8 mouse cellular contexts compared by ENCODE assay signal in the genomic region with DNA sequence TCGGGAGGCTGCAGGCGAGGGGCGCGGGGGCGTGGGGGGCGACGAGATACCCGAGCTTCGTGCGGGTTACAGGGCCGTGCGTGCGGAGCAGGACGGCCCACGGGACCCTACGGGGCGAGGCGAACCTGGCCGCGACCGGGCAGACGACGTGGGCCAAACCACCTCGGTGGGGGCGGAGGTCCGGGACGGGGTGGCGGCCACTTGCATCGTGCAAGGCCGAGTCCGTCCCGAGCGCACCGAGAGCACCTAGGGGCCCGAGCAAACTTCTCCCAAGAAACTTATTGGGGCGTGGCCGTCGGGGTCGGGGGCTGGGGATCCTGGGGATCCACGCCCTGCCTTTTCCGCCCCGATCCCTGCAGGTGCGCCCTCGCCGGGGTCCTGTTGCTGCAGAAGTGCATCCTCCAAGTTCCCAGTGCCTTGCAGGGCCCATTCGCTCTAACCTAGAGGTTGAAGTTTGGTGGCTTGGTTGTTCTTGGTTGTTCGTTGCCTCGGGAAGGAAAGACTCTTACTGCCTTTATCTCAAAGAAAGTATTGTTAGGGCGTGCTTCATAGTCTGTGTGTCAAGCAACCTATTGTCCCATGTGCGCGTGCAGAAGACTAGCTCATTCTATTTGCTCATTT. TPM values are rescaled to one million over a fixed set of nuclear protein-coding genes. Genes with fewer than 3 reads are reported as not detected.
DNase-seq lines count a peak whose midpoint lies in the region; ATAC-seq and TF ChIP-seq lines count a peak whose summit lies in the region.

No protein-coding gene starts in this region.

- peaks cover 5% of the 10 kb centered on the region for H3K27me3 ChIP-seq in erythroblast, embryonic 14.5 days (ENCODE audit: control insufficient read depth)
- H3K27me3 ChIP-seq in forebrain, embryonic 14.5 days (replicated peaks; ENCODE audit: control insufficient read depth, insufficient read depth, low read length) = no peaks in the 10 kb centered on the region
- no peaks in the 10 kb centered on the region for H3K27me3 ChIP-seq in intestine, postnatal 0 days (replicated peaks; ENCODE audit: control insufficient read depth, insufficient read depth, low read length)
- H3K27me3 ChIP-seq in lung, postnatal 0 days (replicated peaks; ENCODE audit: insufficient read depth, low read length) = no peaks in the 10 kb centered on the region
- H3K27me3 ChIP-seq in stomach, embryonic 16.5 days (ENCODE audit: control insufficient read depth, insufficient read depth, low read length) = no peaks in the 10 kb centered on the region

- no peaks in the 10 kb centered on the region for H3K9me3 ChIP-seq in erythroblast, embryonic 14.5 days (ENCODE audit: control insufficient read depth, low read length)
- no peaks in the 10 kb centered on the region for H3K9me3 ChIP-seq in forebrain, embryonic 14.5 days (replicated peaks; ENCODE audit: control insufficient read depth, low read length)
- H3K9me3 ChIP-seq in intestine, postnatal 0 days (ENCODE audit: control insufficient read depth) = no peaks in the 10 kb centered on the region
- no peaks in the 10 kb centered on the region for H3K9me3 ChIP-seq in lung, postnatal 0 days (ENCODE audit: low read length)
- no peaks in the 10 kb centered on the region for H3K9me3 ChIP-seq in stomach, embryonic 16.5 days (replicated peaks; ENCODE audit: control insufficient read depth, low read length)

- H3K4me1 ChIP-seq in erythroblast, embryonic 14.5 days (ENCODE audit: control insufficient read depth) = peaks cover 10% of the 10 kb centered on the region
- H3K4me1 ChIP-seq in forebrain, embryonic 14.5 days (ENCODE audit: control insufficient read depth, insufficient read depth, low read length) = peaks cover 13% of the 10 kb centered on the region
- no peaks in the 10 kb centered on the region; the same call in 1 of the 2 replicates for H3K4me1 ChIP-seq in intestine, postnatal 0 days (replicated peaks; ENCODE audit: control insufficient read depth, insufficient read depth, low read length)
- H3K4me1 ChIP-seq in lung, postnatal 0 days (ENCODE audit: insufficient read depth, low read depth, low read length) = peaks cover 25% of the 10 kb centered on the region; the same call in 1 of the 2 replicates
- H3K4me1 ChIP-seq in stomach, embryonic 16.5 days (ENCODE audit: control insufficient read depth, insufficient read depth, low read length) = peaks cover 35% of the 10 kb centered on the region

- no peaks in the 10 kb centered on the region for H3K36me3 ChIP-seq in erythroblast, embryonic 14.5 days (ENCODE audit: control insufficient read depth)
- H3K36me3 ChIP-seq in forebrain, embryonic 14.5 days (ENCODE audit: control insufficient read depth, insufficient read depth, low read length) = no peaks in the 10 kb centered on the region
- no peaks in the 10 kb centered on the region for H3K36me3 ChIP-seq in intestine, postnatal 0 days (ENCODE audit: control insufficient read depth, insufficient read depth)
- H3K36me3 ChIP-seq in lung, postnatal 0 days (ENCODE audit: insufficient read depth, low read length) = no peaks in the 10 kb centered on the region
- no peaks in the 10 kb centered on the region for H3K36me3 ChIP-seq in stomach, embryonic 16.5 days (ENCODE audit: control insufficient read depth, insufficient read depth, low read length)

- TF ChIP-seq EP300 in lung, postnatal 0 days (IDR thresholded peaks at IDR 0.05) = no peak

- no peak for ATAC-seq in erythroblast, adult 5-6 weeks (replicated peaks; ENCODE audit: low FRiP score, poor library complexity, severe bottlenecking)
- ATAC-seq in forebrain, embryonic 14.5 days = peak; percentile 68
- ATAC-seq in intestine, postnatal 0 days = peak; percentile 63
- peak; percentile 54 for ATAC-seq in lung, postnatal 0 days
- ATAC-seq in stomach, embryonic 16.5 days (ENCODE audit: insufficient read depth, low FRiP score) = peak; percentile 61

- TF ChIP-seq CTCF in intestine, postnatal 0 days (IDR thresholded peaks at IDR 0.05; ENCODE audit: low read depth) = no peak
- no peak for TF ChIP-seq CTCF in lung, postnatal 0 days (IDR thresholded peaks at IDR 0.05)

- peak overlapping the region; percentile 87 for H3K9ac ChIP-seq in forebrain, embryonic 14.5 days (ENCODE audit: low read length)
- H3K9ac ChIP-seq in intestine, postnatal 0 days (ENCODE audit: low read depth, low read length) = peak overlapping the region; percentile 80
- peak overlapping the region; percentile 86 for H3K9ac ChIP-seq in lung, postnatal 0 days (replicated peaks; ENCODE audit: low read depth)
- H3K9ac ChIP-seq in stomach, embryonic 16.5 days (ENCODE audit: low read length) = peak overlapping the region; percentile 95

- H3K4me2 ChIP-seq in forebrain, embryonic 14.5 days (ENCODE audit: low read length) = peak overlapping the region; percentile 74
- peak overlapping the region; percentile 89 for H3K4me2 ChIP-seq in intestine, postnatal 0 days (replicated peaks; ENCODE audit: low read depth)
- H3K4me2 ChIP-seq in lung, postnatal 0 days (replicated peaks; ENCODE audit: low read depth, low read length) = peak overlapping the region; percentile 88
- peak overlapping the region; percentile 76 for H3K4me2 ChIP-seq in stomach, embryonic 16.5 days (ENCODE audit: low read depth, low read length)

- DNase-seq in ZHBTc4 (ENCODE audit: low read depth, low spot score) = peak; percentile 53
- peak; percentile 24 for DNase-seq in forebrain, embryonic 14.5 days (ENCODE audit: low spot score)
- DNase-seq in lung, postnatal 0 days (ENCODE audit: low spot score) = peak; percentile 38
- DNase-seq in urinary bladder, postnatal 10 days (ENCODE audit: low spot score) = no peak

- peak overlapping the region; percentile 66 for H3K4me3 ChIP-seq in erythroblast, embryonic 14.5 days (replicated peaks)
- peak overlapping the region; percentile 93 for H3K4me3 ChIP-seq in forebrain, embryonic 14.5 days (ENCODE audit: low read depth, low read length)
- H3K4me3 ChIP-seq in intestine, postnatal 0 days (ENCODE audit: low read depth, low read length) = peak overlapping the region; percentile 76
- peak overlapping the region; percentile 97 for H3K4me3 ChIP-seq in lung, postnatal 0 days (ENCODE audit: low read depth, low read length)
- peak overlapping the region; percentile 87 for H3K4me3 ChIP-seq in stomach, embryonic 16.5 days (replicated peaks; ENCODE audit: low read length)

- peak overlapping the region; percentile 92 for H3K27ac ChIP-seq in forebrain, embryonic 14.5 days (ENCODE audit: low read depth, low read length)
- peak overlapping the region; percentile 87 for H3K27ac ChIP-seq in intestine, postnatal 0 days (ENCODE audit: low read depth, low read length)
- H3K27ac ChIP-seq in lung, postnatal 0 days (ENCODE audit: low read length) = peak overlapping the region; percentile 95
- peak overlapping the region; percentile 98 for H3K27ac ChIP-seq in stomach, embryonic 16.5 days (ENCODE audit: low read length)

- WGBS in forebrain, embryonic 14.5 days = under 1% methylated on average over 48 of the region's 51 CpGs
- under 1% methylated on average over 48 of the region's 51 CpGs for WGBS in intestine, postnatal 0 days
- 1% methylated on average over 36 of the region's 51 CpGs for whole genome bisulfite sequencing in lung, postnatal 0 days
- WGBS in stomach, embryonic 16.5 days = under 1% methylated on average over 51 of the region's 51 CpGs

RNA-seq across cellular contexts. Expression of a gene that starts 0.6 kb away (rescaled TPM):
- not detected in 2 replicates for polyA plus RNA-seq in erythroblast, embryonic 14.5 days (2012)
- not detected in 2 replicates for total RNA-seq in erythroblast, adult 5-6 weeks (2015; ENCODE audit: low replicate concordance)
- total RNA-seq in erythroblast, adult 5-6 weeks (2017; ENCODE audit: low replicate concordance) = 0.09 and 0.28 TPM in 2 replicates
- 24.4 and 29.7 TPM in 2 replicates for polyA plus RNA-seq in forebrain, embryonic 14.5 days (2014; fragmentation: Nextera tagmentation; extraction: Ambion mirVana)
- 10.6 and 11.4 TPM in 2 replicates for polyA plus RNA-seq in intestine, postnatal 0 days (2015; fragmentation: Nextera tagmentation; extraction: Ambion mirVana)
- polyA plus RNA-seq in lung, postnatal 0 days (2015; fragmentation: Nextera tagmentation; extraction: Ambion mirVana) = 53.7 and 58.6 TPM in 2 replicates
- polyA plus RNA-seq in stomach, embryonic 16.5 days (2015; fragmentation: Nextera tagmentation; extraction: Ambion mirVana) = 26.0 and 33.4 TPM in 2 replicates

Comparison
In these comparisons a context has a peak if more than half of its experiments do, and no peak if none do; other contexts are left out.
1. RNA of a gene that starts 0.6 kb away (polyA plus RNA-seq): 53.7 to 58.6 TPM in lung, postnatal 0 days, 26.0 to 33.4 TPM in stomach, embryonic 16.5 days, 24.4 to 29.7 TPM in forebrain, embryonic 14.5 days and 10.6 to 11.4 TPM in intestine, postnatal 0 days; not detected in erythroblast, embryonic 14.5 days; every median in the first group is over 10 times any median in the second.
2. Peak in every context shown above with its lines, with median percentiles within 50 percentile points of each other: H3K4me3 ChIP-seq, H3K27ac ChIP-seq, H3K4me2 ChIP-seq and H3K9ac ChIP-seq.